Comparison of ENCODE assay signal across 7 mouse cellular contexts in genomic region chr13:43364985-43365824, GRCm38 (mm10). TPM values are rescaled to one million over a fixed set of nuclear protein-coding genes. Genes with fewer than 3 reads are reported as not detected.
A peak's percentile ranks its signal among the peaks of the same experiment; 100 is the strongest.
DNase-seq lines count a peak whose midpoint lies in the region; ATAC-seq lines count a peak whose summit lies in the region.

Gene Sirt5 (plus strand): TSS chr13:43365496.

- peak within 1 kb of the TSS; percentile 90 for H3K27ac ChIP-seq in limb, embryonic 10.5 days
- H3K27ac ChIP-seq in midbrain, embryonic 13.5 days = peak within 1 kb of the TSS; percentile 75

- DNase-seq in adrenal gland, adult 8-10 months = peak; percentile 85
- DNase-seq in embryo, embryonic 9.5 days (ENCODE audit: extremely low spot score) = peak; percentile 96
- DNase-seq in kidney, adult 11 months = peak; percentile 90
- peak; percentile 97 for DNase-seq in limb, embryonic 10.5 days (ENCODE audit: low spot score)
- peak; percentile 66 for DNase-seq in spleen, adult 12 weeks (ENCODE audit: low spot score)

- H3K4me3 ChIP-seq in limb, embryonic 10.5 days = peak within 1 kb of the TSS; percentile 68
- H3K4me3 ChIP-seq in midbrain, embryonic 13.5 days (replicated peaks) = peak within 1 kb of the TSS; percentile 58

- H3K36me3 ChIP-seq in limb, embryonic 10.5 days = no peaks in the 10 kb centered on the region; the same call in 1 of the 2 replicates
- no peaks in the 10 kb centered on the region for H3K36me3 ChIP-seq in midbrain, embryonic 13.5 days

- peaks cover 16% of the 10 kb centered on the region for H3K4me1 ChIP-seq in limb, embryonic 10.5 days
- peaks cover 11% of the 10 kb centered on the region for H3K4me1 ChIP-seq in midbrain, embryonic 13.5 days (replicated peaks)

- ATAC-seq in granulocyte monocyte progenitor cell, adult 5-6 weeks (replicated peaks; ENCODE audit: poor library complexity, severe bottlenecking) = peak; percentile 99
- peak; percentile 97 for ATAC-seq in midbrain, embryonic 13.5 days

- H3K9me3 ChIP-seq in limb, embryonic 10.5 days (replicated peaks) = no peaks in the 10 kb centered on the region
- no peaks in the 10 kb centered on the region for H3K9me3 ChIP-seq in midbrain, embryonic 13.5 days

- peak within 1 kb of the TSS; percentile 76 for H3K4me2 ChIP-seq in midbrain, embryonic 13.5 days (replicated peaks)

- H3K9ac ChIP-seq in midbrain, embryonic 13.5 days (replicated peaks) = peak within 1 kb of the TSS; percentile 79

- H3K27me3 ChIP-seq in limb, embryonic 10.5 days (ENCODE audit: low read depth, poor library complexity, severe bottlenecking) = no peaks in the 10 kb centered on the region
- no peaks in the 10 kb centered on the region for H3K27me3 ChIP-seq in midbrain, embryonic 13.5 days

- 16% methylated on average over 42 of the region's 42 CpGs for WGBS in limb, embryonic 10.5 days
- WGBS in midbrain, embryonic 13.5 days = 15% methylated on average over 42 of the region's 42 CpGs

RNA-seq across cellular contexts. Expression of gene Sirt5, which starts in this region (rescaled TPM):
- total RNA-seq in adrenal gland, adult 8-10 months (2022) = 10 to 100 TPM; 23.6 to 29.9 (median 28.8) TPM
- total RNA-seq in granulocyte monocyte progenitor cell, adult 5-6 weeks (2014; fragmentation: Nextera tagmentation) = 5.2 and 15.7 TPM in 2 replicates
- 5.2 and 6.0 TPM in 2 replicates for total RNA-seq in granulocyte monocyte progenitor cell, adult 5-6 weeks (2017)
- polyA plus RNA-seq in limb, embryonic 10.5 days (2016; fragmentation: Nextera tagmentation; extraction: Ambion mirVana) = 31.9 and 41.0 TPM in 2 replicates
- polyA plus RNA-seq in midbrain, embryonic 13.5 days (2015; fragmentation: Nextera tagmentation; extraction: Ambion mirVana) = 40.8 and 41.7 TPM in 2 replicates

Comparison
In these comparisons a context has a peak if more than half of its experiments do, and no peak if none do; other contexts are left out.
1. Peak in every context shown above with its lines: DNase-seq, ATAC-seq, H3K4me3 ChIP-seq and H3K27ac ChIP-seq.